ENCODE assay signal across 1 mouse cellular context in genomic region chr2:104123540-104123939, GRCm38 (mm10).
TF ChIP-seq lines count a peak whose summit lies in the region.

No protein-coding gene starts in this region.

TF ChIP-seq in CH12.LX, 34 proteins besides CTCF, POLR2A, EP300 and RAD21 (continued from another document):
- TF ChIP-seq KAT2A (IDR thresholded peaks at IDR 0.05; ENCODE audit: insufficient replicate concordance, low read length) (no peak), ZC3H11A (IDR thresholded peaks at IDR 0.05; ENCODE audit: low read depth, low read length) (no peak), MEF2A (IDR thresholded peaks at IDR 0.05; ENCODE audit: borderline replicate concordance, low read depth, low read length) (no peak), ZMIZ1 (IDR thresholded peaks at IDR 0.05; ENCODE audit: low read depth, low read length) (no peak)
